ENCODE assay signal across 26 mouse cellular contexts in genomic region chr3:157750266-157750665, GRCm38 (mm10).
DNase-seq lines count a peak whose midpoint lies in the region; ATAC-seq and TF ChIP-seq lines count a peak whose summit lies in the region.
"Had no signal": no experiment of that assay in that cellular context is flagged by ENCODE, and none has a peak within 500 bp of the region (broad histone marks: within the 10 kb centered on the region; RNA-seq: fewer than 3 reads in every experiment).

No protein-coding gene starts in this region.

- H3K9ac ChIP-seq in forebrain, postnatal 0 days, result no peak overlapping the region
- H3K9ac ChIP-seq in forebrain, embryonic 12.5 days, result no peak overlapping the region
- no peak overlapping the region for H3K9ac ChIP-seq in hindbrain, embryonic 16.5 days (ENCODE audit: low read depth, low read length)
- H3K9ac ChIP-seq in hindbrain, postnatal 0 days (replicated peaks; ENCODE audit: low read length), result no peak overlapping the region
- H3K9ac ChIP-seq: embryonic facial prominence, embryonic 12.5 days; embryonic facial prominence, embryonic 15.5 days; forebrain, embryonic 15.5 days; hindbrain, embryonic 14.5 days; intestine, embryonic 15.5 days had no signal

- no peaks in the 10 kb centered on the region for H3K36me3 ChIP-seq in forebrain, postnatal 0 days (ENCODE audit: insufficient read depth)
- H3K36me3 ChIP-seq in forebrain, embryonic 12.5 days (replicated peaks), result no peaks in the 10 kb centered on the region
- H3K36me3 ChIP-seq in hindbrain, embryonic 16.5 days (ENCODE audit: control insufficient read depth, insufficient read depth, low read length), result no peaks in the 10 kb centered on the region
- no peaks in the 10 kb centered on the region for H3K36me3 ChIP-seq in hindbrain, postnatal 0 days (ENCODE audit: insufficient read depth, low read length)
- H3K36me3 ChIP-seq: embryonic facial prominence, embryonic 12.5 days; embryonic facial prominence, embryonic 15.5 days; forebrain, embryonic 15.5 days; intestine, embryonic 15.5 days had no signal

- H3K4me2 ChIP-seq in forebrain, postnatal 0 days (ENCODE audit: low read depth), result no peak overlapping the region
- H3K4me2 ChIP-seq in forebrain, embryonic 12.5 days, result no peak overlapping the region
- H3K4me2 ChIP-seq in hindbrain, embryonic 16.5 days (ENCODE audit: low read length), result no peak overlapping the region
- H3K4me2 ChIP-seq in hindbrain, postnatal 0 days (ENCODE audit: low read depth, low read length), result no peak overlapping the region
- H3K4me2 ChIP-seq: embryonic facial prominence, embryonic 12.5 days; embryonic facial prominence, embryonic 15.5 days; forebrain, embryonic 15.5 days; heart, embryonic 11.5 days; hindbrain, embryonic 14.5 days; intestine, embryonic 15.5 days had no signal

- no peak for TF ChIP-seq CTCF in forebrain, postnatal 0 days (IDR thresholded peaks at IDR 0.05; ENCODE audit: low read depth)
- TF ChIP-seq CTCF in hindbrain, postnatal 0 days (IDR thresholded peaks at IDR 0.05; ENCODE audit: low read depth), result no peak
- no peak for TF ChIP-seq CTCF in brain, embryonic 14.5 days (IDR thresholded peaks at IDR 0.05; ENCODE audit: borderline replicate concordance, extremely low read depth, insufficient read depth, insufficient read length)

- peak; percentile 3 to 4 for DNase-seq in cerebellum, postnatal 10 days
- DNase-seq in cerebellum, postnatal 14 days, result no peak
- DNase-seq in forebrain, postnatal 0 days, result peak; percentile 13
- DNase-seq in hindbrain, postnatal 0 days (ENCODE audit: low spot score), result no peak
- peak; percentile 28 for DNase-seq in brain, embryonic 14.5 days (ENCODE audit: low read depth)
- no peak for DNase-seq in gastrocnemius, postnatal 4 days (ENCODE audit: low spot score in 2 of 2)
- DNase-seq: adrenal gland, postnatal 10 days; adrenal gland, postnatal 36 days; cerebellum, adult 11-12 months; cerebellum, adult 8-10 months; cerebellum, postnatal 25 days; gastrocnemius, postnatal 10 days; gastrocnemius, postnatal 36 days; heart, adult 11 months; heart, postnatal 36 days; kidney, adult 11 months; kidney, adult 8-10 months had no signal

- no peak for TF ChIP-seq POLR2A in brain, embryonic 14.5 days (IDR thresholded peaks at IDR 0.05; ENCODE audit: borderline replicate concordance, extremely low read depth, insufficient read depth, insufficient read length, poor library complexity, severe bottlenecking)

- H3K4me1 ChIP-seq in forebrain, postnatal 0 days (ENCODE audit: insufficient read depth), result no peaks in the 10 kb centered on the region
- no peaks in the 10 kb centered on the region for H3K4me1 ChIP-seq in forebrain, embryonic 12.5 days
- no peaks in the 10 kb centered on the region for H3K4me1 ChIP-seq in hindbrain, embryonic 16.5 days (ENCODE audit: control insufficient read depth, insufficient read depth, low read depth, low read length)
- H3K4me1 ChIP-seq in hindbrain, postnatal 0 days (ENCODE audit: insufficient read depth, low read length), result no peaks in the 10 kb centered on the region
- H3K4me1 ChIP-seq: embryonic facial prominence, embryonic 12.5 days; forebrain, embryonic 15.5 days; intestine, embryonic 15.5 days had no signal

- 56% methylated on average over 3 of the region's 3 CpGs for WGBS in forebrain, postnatal 0 days
- 85% methylated on average over 3 of the region's 3 CpGs for WGBS in forebrain, embryonic 12.5 days
- 76% methylated on average over 3 of the region's 3 CpGs for WGBS in hindbrain, embryonic 16.5 days
- 60% methylated on average over 3 of the region's 3 CpGs for WGBS in hindbrain, postnatal 0 days

- no peak overlapping the region for H3K27ac ChIP-seq in forebrain, postnatal 0 days (ENCODE audit: low read depth, low read length)
- H3K27ac ChIP-seq in forebrain, embryonic 12.5 days, result no peak overlapping the region
- H3K27ac ChIP-seq in hindbrain, embryonic 16.5 days (ENCODE audit: low read depth, low read length), result no peak overlapping the region
- no peak overlapping the region for H3K27ac ChIP-seq in hindbrain, postnatal 0 days
- H3K27ac ChIP-seq: embryonic facial prominence, embryonic 12.5 days; embryonic facial prominence, embryonic 15.5 days; forebrain, embryonic 15.5 days; hindbrain, embryonic 14.5 days; intestine, embryonic 15.5 days had no signal

- ATAC-seq in forebrain, postnatal 0 days, result 0 out of 2 replicates have a peak, but pooled peaks have one; percentile 51
- no peak for ATAC-seq in forebrain, embryonic 12.5 days (ENCODE audit: low FRiP score)
- ATAC-seq in hindbrain, embryonic 16.5 days, result peak; percentile 58; the same call in 1 of the 2 replicates
- ATAC-seq in hindbrain, postnatal 0 days, result no peak
- ATAC-seq: activated CD4-positive, CD25-positive, alpha-beta regulatory T cell, adult 4 months; forebrain, embryonic 15.5 days; intestine, embryonic 15.5 days had no signal

- H3K9me3 ChIP-seq in forebrain, postnatal 0 days (ENCODE audit: low read length), result no peaks in the 10 kb centered on the region
- no peaks in the 10 kb centered on the region for H3K9me3 ChIP-seq in forebrain, embryonic 12.5 days
- no peaks in the 10 kb centered on the region for H3K9me3 ChIP-seq in hindbrain, embryonic 16.5 days (ENCODE audit: control insufficient read depth, low read length)
- no peaks in the 10 kb centered on the region for H3K9me3 ChIP-seq in hindbrain, postnatal 0 days (ENCODE audit: low read length)
- H3K9me3 ChIP-seq: embryonic facial prominence, embryonic 12.5 days; embryonic facial prominence, embryonic 15.5 days; forebrain, embryonic 15.5 days; intestine, embryonic 15.5 days had no signal

- no peak overlapping the region for H3K4me3 ChIP-seq in forebrain, postnatal 0 days (ENCODE audit: low read depth, low read length)
- no peak overlapping the region for H3K4me3 ChIP-seq in forebrain, embryonic 12.5 days (replicated peaks)
- H3K4me3 ChIP-seq in hindbrain, embryonic 16.5 days (ENCODE audit: low read length), result no peak overlapping the region
- H3K4me3 ChIP-seq in hindbrain, postnatal 0 days (ENCODE audit: low read length), result no peak overlapping the region
- H3K4me3 ChIP-seq: embryonic facial prominence, embryonic 12.5 days; embryonic facial prominence, embryonic 15.5 days; forebrain, embryonic 15.5 days; intestine, embryonic 15.5 days had no signal

- no peaks in the 10 kb centered on the region for H3K27me3 ChIP-seq in forebrain, postnatal 0 days (ENCODE audit: insufficient read depth, low read length)
- no peaks in the 10 kb centered on the region for H3K27me3 ChIP-seq in forebrain, embryonic 12.5 days
- no peaks in the 10 kb centered on the region for H3K27me3 ChIP-seq in hindbrain, embryonic 16.5 days (replicated peaks; ENCODE audit: control insufficient read depth, insufficient read depth, low read length)
- H3K27me3 ChIP-seq in hindbrain, postnatal 0 days (ENCODE audit: insufficient read depth, low read length), result no peaks in the 10 kb centered on the region
- H3K27me3 ChIP-seq: embryonic facial prominence, embryonic 12.5 days; embryonic facial prominence, embryonic 15.5 days; forebrain, embryonic 15.5 days; intestine, embryonic 15.5 days had no signal

Comparison
In these comparisons a context has a peak if more than half of its experiments do, and no peak if none do; other contexts are left out.
1. DNase-seq: peak in cerebellum, postnatal 10 days (2 of 2), forebrain, postnatal 0 days (single experiment) and brain, embryonic 14.5 days (single experiment); none in cerebellum, postnatal 14 days (0 of 2), hindbrain, postnatal 0 days (single experiment) and gastrocnemius, postnatal 4 days (0 of 2).
2. ATAC-seq: peak in forebrain, postnatal 0 days (single experiment) and hindbrain, embryonic 16.5 days (single experiment); none in forebrain, embryonic 12.5 days (single experiment) and hindbrain, postnatal 0 days (single experiment).